Mouse (Mus musculus) MEL (cell line): ENCODE measurements around the gene Ryr2. TPM values are rescaled to one million over a fixed set of nuclear protein-coding genes. Genes with fewer than 3 reads are reported as not detected.

Experiments
- DNase-seq: peaks from one replicate; pipeline ENCODE4 v3.0.0; 2011; ENCODE audit warnings: low read depth, low spot score
- H3K27ac ChIP-seq: 2 replicates; pipeline ENCODE4 v1.5.1; 2012; ENCODE audit warnings: low read depth, mild to moderate bottlenecking, control low read depth, low read length, moderate library complexity; ENCODE audit not compliant: control insufficient read depth
- H3K27me3 ChIP-seq, 2 experiments: fragments of 150-350 bp in 1 of 2; sonication (generic) in 1 of 2; 2 replicates each; pipeline ENCODE4 v1.6.1; 2012; ENCODE audit warnings: low read length in 2 of 2, mild to moderate bottlenecking in 2 of 2, improper control_type of control experiment in 1 of 2, moderate library complexity in 1 of 2; ENCODE audit not compliant: insufficient read depth in 2 of 2, control insufficient read depth in 1 of 2
- H3K36me3 ChIP-seq, 2 experiments: 2 replicates each; pipeline ENCODE4 v1.6.1; 2012 to 2014; ENCODE audit warnings: low read length in 2 of 2, improper control_type of control experiment in 1 of 2, inconsistent platforms in 1 of 2, mild to moderate bottlenecking in 1 of 2; ENCODE audit not compliant: insufficient read depth in 2 of 2, control insufficient read depth in 1 of 2
- H3K4me1 ChIP-seq, 2 experiments: fragments of 150-350 bp in 1 of 2; sonication (generic) in 1 of 2; 2 replicates each; pipeline ENCODE4 v1.6.1; 2012; ENCODE audit warnings: low read length in 2 of 2, improper control_type of control experiment in 1 of 2, mild to moderate bottlenecking in 1 of 2; ENCODE audit not compliant: insufficient read depth in 2 of 2, control insufficient read depth in 1 of 2
- H3K4me3 ChIP-seq, 2 experiments: fragments of 150-350 bp in 1 of 2; sonication (generic) in 1 of 2; 2 replicates each; pipeline ENCODE4 v1.5.1; 2012; ENCODE audit warnings: low read depth in 2 of 2, low read length in 2 of 2, mild to moderate bottlenecking in 2 of 2, moderate library complexity in 2 of 2, control low read depth in 1 of 2, improper control_type of control experiment in 1 of 2; ENCODE audit not compliant: control insufficient read depth in 1 of 2, insufficient read depth in 1 of 2
- H3K79me2 ChIP-seq: 2 replicates; pipeline ENCODE4 v1.6.1; 2012; ENCODE audit warnings: mild to moderate bottlenecking, low read length, moderate library complexity; ENCODE audit not compliant: control insufficient read depth, poor library complexity, insufficient read depth
- H3K9ac ChIP-seq: 2 replicates; pipeline ENCODE4 v1.6.1; 2012; ENCODE audit warnings: low read depth, mild to moderate bottlenecking, control low read depth, low read length, moderate library complexity; ENCODE audit not compliant: control insufficient read depth, poor library complexity, severe bottlenecking
- H3K9me3 ChIP-seq: fragments of 150-350 bp; sonication (generic); replicated peaks from 2 replicates; pipeline ENCODE4 v1.6.1; 2012; ENCODE audit warnings: mild to moderate bottlenecking, low read length, improper control_type of control experiment, moderate library complexity; ENCODE audit not compliant: insufficient read depth
- CHD1 ChIP-seq: IDR thresholded peaks from 2 replicates; pipeline ENCODE4 v1.6.1; 2012; ENCODE audit warnings: low read depth, mild to moderate bottlenecking, inconsistent platforms, low read length, improper control_type of control experiment
- CHD2 ChIP-seq: IDR thresholded peaks from 2 replicates; pipeline ENCODE4 v1.6.1; 2011; ENCODE audit warnings: low read length, improper control_type of control experiment
- CTCF ChIP-seq, 3 experiments: IDR thresholded peaks in 2 of 3; conservative IDR thresholded peaks in 1 of 3; 2 replicates each; pipeline ENCODE4 v1.5.1; 2011 to 2012; ENCODE audit warnings: low read length in 3 of 3, low read depth in 2 of 3, mild to moderate bottlenecking in 2 of 3, improper control_type of control experiment in 1 of 3, inconsistent platforms in 1 of 3, mixed read lengths in 1 of 3, moderate library complexity in 1 of 3; ENCODE audit not compliant: control insufficient read depth in 1 of 3, insufficient read depth in 1 of 3, poor library complexity in 1 of 3, severe bottlenecking in 1 of 3
- EP300 ChIP-seq, 2 experiments: IDR thresholded peaks; 2 replicates each; pipeline ENCODE4 v1.6.1; 2011; ENCODE audit warnings: improper control_type of control experiment in 2 of 2, low read length in 2 of 2, low read depth in 1 of 2, mild to moderate bottlenecking in 1 of 2
- JUND ChIP-seq: IDR thresholded peaks from 2 replicates; pipeline ENCODE4 v1.6.1; 2011; ENCODE audit warnings: low read depth, mild to moderate bottlenecking, improper control_type of control experiment, low read length
- MAFK ChIP-seq: IDR thresholded peaks from 2 replicates; pipeline ENCODE4 v1.6.1; 2011; ENCODE audit warnings: low read depth, mild to moderate bottlenecking, low read length, improper control_type of control experiment, borderline replicate concordance
- MAZ ChIP-seq: IDR thresholded peaks from 2 replicates; pipeline ENCODE4 v1.6.1; 2012; ENCODE audit warnings: low read depth, mild to moderate bottlenecking, inconsistent platforms, low read length, improper control_type of control experiment
- NRF1 ChIP-seq: IDR thresholded peaks from 2 replicates; pipeline ENCODE4 v1.6.1; 2014; ENCODE audit warnings: low read depth, mild to moderate bottlenecking, inconsistent platforms, low read length, improper control_type of control experiment, moderate library complexity; ENCODE audit not compliant: poor library complexity, insufficient read depth, severe bottlenecking
- POLR2A ChIP-seq, 2 experiments: IDR thresholded peaks; 2 replicates each; pipeline ENCODE4 v1.6.1; 2011 to 2012; ENCODE audit warnings: low read length in 2 of 2, mild to moderate bottlenecking in 2 of 2, control low read depth in 1 of 2, improper control_type of control experiment in 1 of 2, low read depth in 1 of 2, moderate library complexity in 1 of 2; ENCODE audit not compliant: control insufficient read depth in 1 of 2, insufficient read depth in 1 of 2, poor library complexity in 1 of 2
- POLR2AphosphoS2 ChIP-seq: IDR thresholded peaks from 2 replicates; pipeline ENCODE4 v1.6.1; 2011; ENCODE audit warnings: low read length, improper control_type of control experiment
- POLR2AphosphoS5 ChIP-seq: IDR thresholded peaks from 2 replicates; pipeline ENCODE4 v1.6.1; 2012; ENCODE audit warnings: low read depth, borderline replicate concordance, mild to moderate bottlenecking, inconsistent platforms, low read length, moderate library complexity, mixed read lengths
- RAD21 ChIP-seq: IDR thresholded peaks from 2 replicates; pipeline ENCODE4 v1.6.1; 2011; ENCODE audit warnings: mild to moderate bottlenecking, low read depth, low read length, improper control_type of control experiment
- SMC3 ChIP-seq: IDR thresholded peaks from 2 replicates; pipeline ENCODE4 v1.6.1; 2011; ENCODE audit warnings: low read depth, low read length, improper control_type of control experiment
- TBP ChIP-seq: IDR thresholded peaks from 2 replicates; pipeline ENCODE4 v1.8.0; 2011; ENCODE audit warnings: low read depth, low read length, improper control_type of control experiment
- TCF12 ChIP-seq: IDR thresholded peaks from 2 replicates; pipeline ENCODE4 v1.6.1; 2014; ENCODE audit warnings: low read depth, mild to moderate bottlenecking, inconsistent platforms, low read length, improper control_type of control experiment, moderate library complexity
- USF2 ChIP-seq, 2 experiments: IDR thresholded peaks; 2 replicates each; pipeline ENCODE4 v1.6.1; 2011 to 2012; ENCODE audit warnings: improper control_type of control experiment in 2 of 2, low read length in 2 of 2, borderline replicate concordance in 1 of 2, inconsistent platforms in 1 of 2, low read depth in 1 of 2, mild to moderate bottlenecking in 1 of 2; ENCODE audit not compliant: insufficient read depth in 1 of 2
- ZC3H11A ChIP-seq: IDR thresholded peaks from 2 replicates; pipeline ENCODE4 v1.6.1; 2012; ENCODE audit warnings: low read depth, mild to moderate bottlenecking, inconsistent platforms, low read length, improper control_type of control experiment
- ZKSCAN1 ChIP-seq: IDR thresholded peaks from 2 replicates; pipeline ENCODE4 v1.6.1; 2012; ENCODE audit warnings: low read depth, mild to moderate bottlenecking, inconsistent platforms, low read length, improper control_type of control experiment, moderate library complexity
- polyA plus RNA-seq, 2 experiments: library from polyadenylated mRNA; stranded (reverse) in 1 of 2; unstranded in 1 of 2; fragments of >175 nt in 1 of 2; fragments of >200 nt in 1 of 2; gene quantifications; 2 replicates each; pipeline versions ENCODE4 v1.2.1 to v1.2.4; 2012; ENCODE audit warnings: low replicate concordance in 2 of 2, low read depth in 1 of 2; ENCODE audit not compliant: insufficient read length in 2 of 2, insufficient read depth in 1 of 2, missing spikeins in 1 of 2
- total RNA-seq: library from RNA; depleted of rRNA; stranded (reverse); fragments of 300-350 nt; gene quantifications from 2 replicates; pipeline ENCODE4 v1.2.3, GENCODE M21; 2012

Gene Ryr2
- total and polyA plus RNA-seq, 3 experiments: 0.04 TPM; not detected in 2

DNA sequence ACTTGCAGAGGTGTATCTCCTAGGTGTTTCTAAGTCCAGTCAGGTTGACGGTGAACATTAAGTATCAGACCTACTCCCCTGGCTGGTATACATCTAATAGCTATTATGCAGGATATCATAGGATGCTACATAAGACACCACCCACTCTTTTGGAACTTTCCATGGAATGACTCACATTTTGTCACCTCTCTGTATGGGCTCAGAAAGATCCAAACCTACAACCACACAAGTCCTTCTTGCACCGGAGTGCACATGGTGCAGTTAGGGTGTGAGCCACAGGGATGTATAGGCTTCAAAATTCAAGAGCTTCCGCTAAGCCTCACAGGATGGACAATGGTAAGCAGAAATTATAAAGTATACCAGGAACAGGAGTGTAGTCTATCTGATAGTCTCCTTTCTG, 52.8 kb downstream of the Ryr2 start:
- Histone ChIP-seq H3K9ac (no peak overlapping the region), H3K36me3 (no peaks in the 10 kb centered on the region), H3K27ac (no peak overlapping the region), H3K27me3 (no peaks in the 10 kb centered on the region), H3K4me3 (no peak overlapping the region), H3K79me2 (no peaks in the 10 kb centered on the region), H3K4me1 (no peaks in the 10 kb centered on the region), H3K9me3 (no peaks in the 10 kb centered on the region)
- TF ChIP-seq TBP (no peak), SMC3 (no peak), TCF12 (no peak), MAFK (no peak), CHD2 (no peak)
- DNase-seq: no peak

DNA sequence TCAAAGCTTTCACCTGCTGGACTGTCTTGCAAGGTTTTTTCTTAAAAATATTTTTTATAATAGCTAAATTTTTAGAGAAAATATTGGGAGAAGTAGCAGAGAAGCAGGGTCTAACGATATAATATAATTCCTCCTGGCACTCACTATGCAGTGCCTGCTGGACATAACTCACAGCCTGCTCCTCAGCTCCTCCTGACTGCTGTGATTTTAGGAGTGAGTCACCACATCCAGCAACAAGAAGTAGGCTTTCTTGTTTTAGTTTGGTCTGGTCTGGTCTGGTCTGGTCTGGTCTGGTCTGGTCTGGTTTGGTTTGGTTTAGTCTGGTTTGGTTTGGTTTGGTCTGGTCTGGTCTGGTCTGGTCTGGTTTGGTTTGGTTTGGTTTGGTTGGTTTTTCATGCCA, 55.9 kb downstream of the Ryr2 start:
- no peak for DNase-seq
- Histone ChIP-seq H3K36me3 (no peaks in the 10 kb centered on the region), H3K9ac (no peak overlapping the region)
- TF ChIP-seq POLR2AphosphoS2 (no peak), EP300 (IDR thresholded peaks at IDR 0.05; ENCODE audit: low read depth in 1 of 2, low read length in 2 of 2) (no peak), ZKSCAN1 (no peak), POLR2A (IDR thresholded peaks at IDR 0.05; ENCODE audit: control insufficient read depth in 1 of 2, insufficient read depth in 1 of 2, low read depth in 1 of 2, low read length in 2 of 2, poor library complexity in 1 of 2) (no peak), NRF1 (no peak), CTCF (IDR thresholded peaks at IDR 0.05 in 2 of 3, conservative IDR thresholded peaks at IDR 0.05 in 1 of 3; ENCODE audit: control insufficient read depth in 1 of 3, insufficient read depth in 1 of 3, low read depth in 2 of 3, low read length in 3 of 3, poor library complexity in 1 of 3, severe bottlenecking in 1 of 3) (no peak), USF2 (IDR thresholded peaks at IDR 0.05; ENCODE audit: borderline replicate concordance in 1 of 2, insufficient read depth in 1 of 2, low read depth in 1 of 2, low read length in 2 of 2) (no peak), CHD1 (no peak), TCF12 (no peak), ZC3H11A (no peak), MAZ (no peak), POLR2AphosphoS5 (no peak), JUND (no peak), TBP (no peak), RAD21 (no peak)
- TF ChIP-seq, all 39 proteins: peak for 0
- Histone ChIP-seq H3K9me3 (no peaks in the 10 kb centered on the region), H3K27ac (no peak overlapping the region), H3K4me1 (no peaks in the 10 kb centered on the region), H3K4me3 (no peak overlapping the region), H3K79me2 (no peaks in the 10 kb centered on the region), H3K27me3 (no peaks in the 10 kb centered on the region)
